In genomic region chr11:120697741-120698140, GRCm38 (mm10) we compare ENCODE assay signal across 9 mouse cellular contexts. TPM values are rescaled to one million over a fixed set of nuclear protein-coding genes. Genes with fewer than 3 reads are reported as not detected.
A peak's percentile ranks its signal among the peaks of the same experiment; 100 is the strongest.
DNase-seq lines count a peak whose midpoint lies in the region; ATAC-seq lines count a peak whose summit lies in the region.
"Had no signal": no experiment of that assay in that cellular context is flagged by ENCODE, and none has a peak within 500 bp of the region (broad histone marks: within the 10 kb centered on the region; RNA-seq: fewer than 3 reads in every experiment).

No protein-coding gene starts in this region.

- no peaks in the 10 kb centered on the region for H3K27me3 ChIP-seq in kidney, embryonic 14.5 days (ENCODE audit: control insufficient read depth, insufficient read depth, low read length)
- H3K27me3 ChIP-seq in lung, embryonic 16.5 days (ENCODE audit: control insufficient read depth, insufficient read depth, low read depth, low read length), result no peaks in the 10 kb centered on the region

- peaks cover 24% of the 10 kb centered on the region for H3K36me3 ChIP-seq in kidney, embryonic 14.5 days (ENCODE audit: control insufficient read depth, insufficient read depth, low read length)
- H3K36me3 ChIP-seq in lung, embryonic 16.5 days (ENCODE audit: control insufficient read depth, insufficient read depth, low read length), result peaks cover 11% of the 10 kb centered on the region; the same call in 1 of the 2 replicates

- H3K4me1 ChIP-seq in kidney, embryonic 14.5 days (ENCODE audit: control insufficient read depth, insufficient read depth, low read length), result peaks cover 40% of the 10 kb centered on the region
- peaks cover 7% of the 10 kb centered on the region for H3K4me1 ChIP-seq in lung, embryonic 16.5 days (replicated peaks; ENCODE audit: control insufficient read depth, insufficient read depth, low read length)

- H3K9me3 ChIP-seq in kidney, embryonic 14.5 days (ENCODE audit: control insufficient read depth, low read length), result no peaks in the 10 kb centered on the region
- H3K9me3 ChIP-seq in lung, embryonic 16.5 days (ENCODE audit: control insufficient read depth, low read length), result no peaks in the 10 kb centered on the region

- H3K4me3 ChIP-seq in kidney, embryonic 14.5 days (ENCODE audit: low read length), result no peak overlapping the region
- no peak overlapping the region for H3K4me3 ChIP-seq in lung, embryonic 16.5 days (ENCODE audit: low read length)

- no peak for DNase-seq in kidney, adult 11 months
- DNase-seq in adrenal gland, adult 8-10 months, result peak; percentile 85
- peak; percentile 75 to 80 for DNase-seq in heart, adult 9 months (ENCODE audit: low spot score in 2 of 2)
- no peak for DNase-seq in thymus, postnatal 25 days
- DNase-seq: cerebellum, adult 9-10 months had no signal

- H3K27ac ChIP-seq in kidney, embryonic 14.5 days (ENCODE audit: low read depth, low read length), result peak overlapping the region; percentile 62
- peak overlapping the region; percentile 62; the same call in 1 of the 2 replicates for H3K27ac ChIP-seq in lung, embryonic 16.5 days (ENCODE audit: low read length)

- peak; percentile 18; the same call in 1 of the 2 replicates for ATAC-seq in kidney, embryonic 14.5 days (ENCODE audit: low FRiP score, low TSS enrichment)
- peak; percentile 55 for ATAC-seq in lung, embryonic 16.5 days (ENCODE audit: low read depth)
- ATAC-seq in inflammation-experienced regulatory T-cells, adult 6 months, result no peak
- ATAC-seq in megakaryocyte, adult 5-6 weeks (ENCODE audit: poor library complexity, severe bottlenecking), result no peak

- 28% methylated on average over 10 of the region's 10 CpGs for WGBS in kidney, embryonic 14.5 days
- 57% methylated on average over 10 of the region's 10 CpGs for WGBS in lung, embryonic 16.5 days

- H3K4me2 ChIP-seq in kidney, embryonic 14.5 days (replicated peaks; ENCODE audit: low read depth, low read length), result no peak overlapping the region
- no peak overlapping the region for H3K4me2 ChIP-seq in lung, embryonic 16.5 days (ENCODE audit: low read depth, low read length)

- H3K9ac ChIP-seq in kidney, embryonic 14.5 days (ENCODE audit: low read depth, low read length), result 0 out of 2 replicates have a peak overlapping the region, but pooled peaks have one; percentile 25
- H3K9ac ChIP-seq in lung, embryonic 16.5 days (ENCODE audit: low read length), result no peak overlapping the region

RNA-seq across cellular contexts. Expression of gene Cenpx, which starts 15.8 kb away (rescaled TPM):
- 157 and 195 TPM in 2 replicates for polyA plus RNA-seq in kidney, embryonic 14.5 days (2014; fragmentation: Nextera tagmentation; extraction: Ambion mirVana)
- total RNA-seq in adrenal gland, adult 8-10 months (2022), result 10 to 100 TPM; 49.3 to 61.7 (median 55.7) TPM
- polyA plus RNA-seq in lung, embryonic 16.5 days (2015; fragmentation: Nextera tagmentation; extraction: Ambion mirVana), result 156 and 170 TPM in 2 replicates
- 100 to 1,000 TPM; 154 to 181 (median 169) TPM for polyA plus RNA-seq in inflammation-experienced regulatory T-cells, adult 6 months (2017; shearing (Covaris generic))
- 84.6 and 95.8 TPM in 2 replicates for total RNA-seq in megakaryocyte, adult 5-6 weeks (2015)
- total RNA-seq in megakaryocyte, adult 5-6 weeks (2017), result 67.0 and 71.5 TPM in 2 replicates

RNA-seq across cellular contexts. Expression of gene Lrrc45, which starts 16.0 kb away (rescaled TPM):
- 41.9 and 43.1 TPM in 2 replicates for polyA plus RNA-seq in kidney, embryonic 14.5 days (2014; fragmentation: Nextera tagmentation; extraction: Ambion mirVana)
- 10 to 100 TPM; 26.1 to 57.9 (median 42.3) TPM for total RNA-seq in adrenal gland, adult 8-10 months (2022)
- 58.2 and 63.9 TPM in 2 replicates for polyA plus RNA-seq in lung, embryonic 16.5 days (2015; fragmentation: Nextera tagmentation; extraction: Ambion mirVana)
- polyA plus RNA-seq in inflammation-experienced regulatory T-cells, adult 6 months (2017; shearing (Covaris generic)), result 10 to 100 TPM; 19.4 to 39.4 (median 20.8) TPM
- 6.3 and 7.2 TPM in 2 replicates for total RNA-seq in megakaryocyte, adult 5-6 weeks (2015)
- 21.0 and 21.6 TPM in 2 replicates for total RNA-seq in megakaryocyte, adult 5-6 weeks (2017)

RNA-seq across cellular contexts. Expression of gene Rac3, which starts 23.5 kb away (rescaled TPM):
- polyA plus RNA-seq in kidney, embryonic 14.5 days (2014; fragmentation: Nextera tagmentation; extraction: Ambion mirVana), result 5.0 and 28.7 TPM in 2 replicates
- total RNA-seq in adrenal gland, adult 8-10 months (2022), result 10 to 100 TPM; 11.1 to 23.9 (median 15.9) TPM
- polyA plus RNA-seq in lung, embryonic 16.5 days (2015; fragmentation: Nextera tagmentation; extraction: Ambion mirVana), result 53.5 and 54.2 TPM in 2 replicates
- not detected for polyA plus RNA-seq in inflammation-experienced regulatory T-cells, adult 6 months (2017; shearing (Covaris generic))
- 0.25 and 0.83 TPM in 2 replicates for total RNA-seq in megakaryocyte, adult 5-6 weeks (2015)
- total RNA-seq in megakaryocyte, adult 5-6 weeks (2017), result 1.4 TPM in 1 of 2 replicates, not detected in the other

RNA-seq across cellular contexts. Expression of gene Aspscr1, which starts 25.0 kb away (rescaled TPM):
- 107 and 124 TPM in 2 replicates for polyA plus RNA-seq in kidney, embryonic 14.5 days (2014; fragmentation: Nextera tagmentation; extraction: Ambion mirVana)
- 100 to 1,000 TPM; 101 to 108 (median 106) TPM for total RNA-seq in adrenal gland, adult 8-10 months (2022)
- polyA plus RNA-seq in lung, embryonic 16.5 days (2015; fragmentation: Nextera tagmentation; extraction: Ambion mirVana), result 127 and 133 TPM in 2 replicates
- polyA plus RNA-seq in inflammation-experienced regulatory T-cells, adult 6 months (2017; shearing (Covaris generic)), result 100 to 1,000 TPM in 1 of 3 experiments, 10 to 100 TPM in 2; 79.4 to 107 (median 86.2) TPM
- 57.9 and 63.1 TPM in 2 replicates for total RNA-seq in megakaryocyte, adult 5-6 weeks (2015)
- total RNA-seq in megakaryocyte, adult 5-6 weeks (2017), result 59.5 and 70.2 TPM in 2 replicates

RNA-seq across cellular contexts. Expression of gene Dcxr, which starts 29.3 kb away (rescaled TPM):
- polyA plus RNA-seq in kidney, embryonic 14.5 days (2014; fragmentation: Nextera tagmentation; extraction: Ambion mirVana), result 21.1 and 23.2 TPM in 2 replicates
- total RNA-seq in adrenal gland, adult 8-10 months (2022), result 100 to 1,000 TPM in 2 of 4 experiments, 10 to 100 TPM in 2; 41.6 to 142 (median 76.2) TPM
- polyA plus RNA-seq in lung, embryonic 16.5 days (2015; fragmentation: Nextera tagmentation; extraction: Ambion mirVana), result 69.5 and 92.2 TPM in 2 replicates
- 10 to 100 TPM; 20.5 to 29.7 (median 26.5) TPM for polyA plus RNA-seq in inflammation-experienced regulatory T-cells, adult 6 months (2017; shearing (Covaris generic))
- total RNA-seq in megakaryocyte, adult 5-6 weeks (2015), result 24.9 and 30.0 TPM in 2 replicates
- total RNA-seq in megakaryocyte, adult 5-6 weeks (2017), result 20.0 and 25.0 TPM in 2 replicates

Comparison
In these comparisons a context has a peak if more than half of its experiments do, and no peak if none do; other contexts are left out.
1. ATAC-seq: peak in kidney, embryonic 14.5 days (single experiment) and lung, embryonic 16.5 days (single experiment); none in inflammation-experienced regulatory T-cells, adult 6 months (single experiment) and megakaryocyte, adult 5-6 weeks (single experiment).
2. DNase-seq: peak in adrenal gland, adult 8-10 months (single experiment) and heart, adult 9 months (2 of 2); none in kidney, adult 11 months (single experiment) and thymus, postnatal 25 days (single experiment).